Mouse (Mus musculus) cerebellum, postnatal 25 days (tissue): Measurements from ENCODE around the gene Thbd.

Experiments
- DNase-seq, 2 experiments: peaks; one replicate each; pipeline ENCODE4 v3.0.0; 2021; ENCODE audit warnings: mixed read lengths in 2 of 2

Thbd gene

DNA sequence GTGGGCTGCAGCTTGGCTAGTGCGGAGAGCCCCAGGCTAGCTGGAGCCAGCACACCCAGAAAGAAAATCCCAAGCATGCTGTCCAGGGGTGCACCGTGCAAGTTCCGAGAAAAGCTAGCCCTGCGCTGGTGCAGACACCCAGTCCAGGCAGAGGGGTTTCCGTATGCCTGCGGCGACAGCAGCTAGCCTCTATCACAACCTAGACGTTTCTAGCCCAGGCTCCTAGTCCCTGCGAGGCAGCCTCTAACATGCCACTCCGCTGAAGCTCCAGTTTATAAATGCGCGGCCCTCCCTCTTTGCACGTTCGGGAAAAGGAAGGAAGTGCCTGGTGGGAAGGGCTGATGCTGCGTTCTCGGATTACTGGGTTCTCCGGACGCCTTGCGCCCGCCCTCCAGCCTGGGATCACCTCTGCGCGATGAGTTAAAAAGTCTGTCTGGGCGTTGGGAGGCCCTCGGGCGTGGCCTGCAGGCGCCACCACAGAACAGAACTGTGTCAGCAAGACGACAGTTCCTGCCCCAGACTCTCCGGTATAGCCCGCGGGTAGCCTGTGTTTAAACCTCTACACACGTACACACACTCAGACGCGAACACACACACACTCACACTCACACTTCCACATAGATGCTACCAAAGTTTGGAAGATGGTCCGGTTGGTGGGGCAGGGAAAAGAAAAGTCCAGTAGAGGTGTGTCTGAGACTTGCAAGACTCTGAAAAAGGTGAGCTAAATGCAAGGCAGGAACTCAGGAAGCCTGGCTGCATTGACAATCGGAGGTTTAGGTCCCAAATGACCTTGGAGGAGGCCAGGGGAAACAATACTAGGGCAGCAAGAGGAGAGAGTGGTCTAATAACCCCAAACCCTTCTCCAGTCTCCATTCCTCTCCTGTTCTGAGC lies at the start of gene Thbd:
Gene Thbd (minus strand): TSS at position 319 of the 891 bp plus-strand sequence.
- DNase-seq: peak in 1 of 2 experiments; percentile 9

DNA sequence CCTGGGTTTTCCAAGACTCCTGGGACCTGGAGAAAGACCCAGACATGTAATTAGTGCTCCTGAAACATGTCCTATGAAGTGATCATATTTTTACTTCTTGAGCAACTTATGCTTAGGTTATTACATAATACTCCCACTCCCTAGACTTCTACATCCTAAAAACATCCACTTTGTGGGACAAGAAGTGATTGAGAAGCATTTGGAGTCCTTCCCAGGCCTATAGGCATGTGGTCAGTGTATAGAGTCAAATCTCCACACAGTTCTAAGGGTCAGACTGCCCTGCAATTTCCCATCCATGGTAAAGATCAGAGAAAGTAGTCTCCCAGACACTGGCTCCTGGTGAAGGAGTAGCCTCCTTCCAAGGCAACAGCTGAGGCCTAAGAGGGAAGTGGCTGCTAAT lies 47.4 kb upstream of the Thbd start:
- DNase-seq: no peak

DNA sequence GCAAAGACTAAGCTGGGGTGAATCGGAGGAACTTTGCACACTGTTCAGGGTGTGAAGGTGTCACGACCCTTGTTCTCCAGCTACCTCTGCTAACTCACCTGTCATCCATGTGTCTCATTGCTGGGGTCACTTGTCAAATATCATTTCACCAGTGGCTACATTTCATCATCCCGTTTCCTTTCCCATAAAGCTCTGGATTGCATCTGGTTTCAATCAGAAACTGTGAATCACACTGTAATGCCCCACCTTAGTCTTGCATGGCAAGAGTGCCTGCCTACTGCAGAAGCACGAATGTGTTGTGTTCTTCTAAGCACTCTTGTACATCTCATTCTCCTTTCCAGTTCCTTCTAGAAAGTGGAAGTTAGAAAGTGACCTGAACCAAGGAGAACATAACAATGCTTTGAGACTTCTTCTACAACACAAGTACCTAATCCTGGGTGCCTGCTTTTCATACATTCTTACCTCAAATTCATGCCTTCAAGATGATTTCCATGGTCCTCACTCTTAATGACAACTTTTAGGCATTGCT lies 46.1 kb upstream of the Thbd start:
- DNase-seq: no peak

DNA sequence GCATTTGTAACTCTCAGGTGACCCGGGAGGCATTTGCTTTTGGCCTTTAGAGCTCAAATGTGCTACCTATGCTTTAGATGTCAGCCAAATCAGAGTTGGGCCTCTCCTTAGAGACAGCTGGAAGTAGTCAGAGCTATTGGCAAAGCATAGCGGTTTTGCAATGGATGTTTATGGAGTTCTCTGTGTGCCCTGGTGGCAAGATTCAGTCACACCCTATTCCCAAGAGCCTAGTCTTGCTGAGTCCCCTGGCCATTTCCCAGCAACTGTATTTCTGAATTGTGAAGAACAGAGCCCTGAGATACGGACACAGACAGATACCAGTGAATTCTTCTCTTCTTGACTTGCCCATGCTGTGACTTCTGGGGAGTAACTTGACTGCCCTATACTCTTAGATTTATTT lies 45.1 kb upstream of the Thbd start:
- no peak for DNase-seq

DNA sequence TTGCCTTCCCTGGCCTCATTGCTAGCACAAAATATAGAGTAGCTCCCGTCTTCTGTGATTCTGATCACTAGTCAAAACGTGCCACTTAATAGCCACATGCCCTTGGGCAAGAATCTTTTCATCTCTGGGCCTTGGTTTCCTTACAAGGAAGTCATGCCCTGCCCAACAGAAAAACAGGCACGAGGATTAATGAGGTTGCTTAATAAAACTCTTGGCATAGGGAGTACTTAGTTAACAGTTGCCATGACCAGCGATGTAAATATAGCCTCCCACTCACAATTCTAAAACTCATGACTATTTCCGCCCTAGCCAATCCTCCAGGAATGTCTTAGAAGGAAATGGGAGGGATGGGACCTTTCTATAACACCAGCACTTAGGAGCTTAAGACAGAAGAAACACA lies 43.5 kb upstream of the Thbd start:
- DNase-seq: no peak

DNA sequence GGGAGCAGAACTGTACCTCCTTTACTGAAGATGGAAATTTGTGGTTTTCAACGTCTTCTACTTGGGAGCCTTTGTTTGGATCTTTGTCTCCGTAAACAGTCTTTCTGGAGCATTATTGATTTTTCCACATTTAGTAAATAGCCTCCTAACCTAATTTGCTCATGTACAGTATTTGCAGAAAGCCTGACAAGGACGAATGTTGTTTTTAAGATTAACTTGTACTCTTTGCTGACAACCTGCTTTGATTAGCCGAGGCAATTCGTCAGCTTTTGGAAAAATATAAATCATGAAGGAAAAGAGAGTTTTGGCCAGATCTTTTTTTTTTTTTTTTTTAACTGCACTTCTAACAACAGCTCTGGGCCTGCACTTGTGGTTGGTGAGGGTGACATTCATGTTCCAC lies 42.6 kb upstream of the Thbd start:
- DNase-seq: no peak

DNA sequence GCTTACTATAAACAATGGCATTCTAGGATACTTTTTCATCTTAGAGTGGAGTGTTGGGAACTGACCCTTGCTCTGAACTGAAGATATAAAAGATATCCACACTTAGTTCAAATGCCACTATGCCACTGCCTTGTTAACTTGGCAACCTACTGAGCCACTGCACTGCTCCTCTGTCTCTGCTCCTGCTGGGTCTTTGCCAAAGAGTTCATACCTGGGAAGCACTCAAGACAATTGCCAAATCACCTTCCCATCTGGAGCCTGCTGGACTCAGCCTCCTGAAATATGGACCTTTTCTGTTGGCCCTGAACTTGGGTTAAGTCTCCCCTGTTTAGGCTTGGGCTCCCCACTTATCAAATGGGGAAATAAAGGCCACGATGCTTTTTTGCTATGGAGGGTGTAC lies 41.7 kb upstream of the Thbd start:
- no peak for DNase-seq

DNA sequence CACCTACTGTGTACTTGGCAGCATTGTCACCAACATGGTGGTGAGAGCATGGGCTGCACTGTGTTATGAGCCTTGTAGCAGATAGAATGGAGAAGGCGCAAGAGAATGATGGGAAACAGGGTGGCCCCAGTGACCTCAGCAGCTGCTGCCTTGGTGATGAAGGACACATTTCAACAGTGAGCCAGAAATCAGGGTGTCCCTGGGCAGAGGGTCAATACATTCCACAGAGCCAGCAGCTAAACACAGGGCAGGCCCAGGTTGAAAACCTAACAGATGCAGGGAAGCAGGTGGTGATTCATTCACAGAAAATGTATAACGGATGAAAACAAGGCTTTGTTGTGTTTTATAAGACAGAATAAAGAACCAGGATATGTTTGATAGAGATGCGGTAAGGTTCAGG lies 38.5 kb upstream of the Thbd start:
- DNase-seq: no peak

DNA sequence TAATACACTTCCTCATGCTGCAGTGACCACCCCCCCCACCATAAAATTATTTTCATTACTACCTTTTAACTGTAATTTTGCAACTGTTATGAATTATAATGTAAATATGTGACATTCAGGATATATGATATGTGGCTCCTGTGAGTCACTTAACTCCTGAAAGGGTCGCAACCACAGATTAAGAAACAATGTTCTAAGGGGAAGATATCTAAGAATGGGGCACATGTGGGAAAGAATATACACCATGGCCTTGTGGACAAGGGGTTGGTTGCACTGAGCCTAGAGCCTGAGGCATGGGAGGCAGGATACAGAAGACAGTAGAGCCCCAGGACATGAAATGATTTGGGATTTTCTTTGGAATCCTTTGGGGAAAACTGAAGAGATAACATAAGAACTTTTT lies 37.6 kb upstream of the Thbd start:
- no peak for DNase-seq

DNA sequence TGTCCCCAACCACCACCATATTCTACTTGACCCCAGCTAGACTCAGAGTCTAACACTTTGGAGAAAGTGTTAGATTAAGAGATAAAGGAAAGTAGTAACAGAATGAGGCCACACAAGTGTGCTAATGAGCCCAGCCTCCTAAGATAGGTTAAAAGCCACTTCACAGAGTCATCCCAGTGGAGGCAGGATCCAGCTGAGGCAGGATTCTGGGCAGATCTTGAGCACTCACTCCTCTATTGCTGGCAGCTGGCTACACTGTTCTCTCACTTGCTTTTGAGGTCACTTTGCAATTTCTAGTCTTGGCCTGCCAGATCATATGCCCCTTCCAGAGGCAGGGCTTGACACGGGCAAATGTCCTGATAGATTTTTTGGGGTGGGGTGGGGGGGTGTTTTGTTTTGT lies 36.5 kb upstream of the Thbd start:
- DNase-seq: no peak

DNA sequence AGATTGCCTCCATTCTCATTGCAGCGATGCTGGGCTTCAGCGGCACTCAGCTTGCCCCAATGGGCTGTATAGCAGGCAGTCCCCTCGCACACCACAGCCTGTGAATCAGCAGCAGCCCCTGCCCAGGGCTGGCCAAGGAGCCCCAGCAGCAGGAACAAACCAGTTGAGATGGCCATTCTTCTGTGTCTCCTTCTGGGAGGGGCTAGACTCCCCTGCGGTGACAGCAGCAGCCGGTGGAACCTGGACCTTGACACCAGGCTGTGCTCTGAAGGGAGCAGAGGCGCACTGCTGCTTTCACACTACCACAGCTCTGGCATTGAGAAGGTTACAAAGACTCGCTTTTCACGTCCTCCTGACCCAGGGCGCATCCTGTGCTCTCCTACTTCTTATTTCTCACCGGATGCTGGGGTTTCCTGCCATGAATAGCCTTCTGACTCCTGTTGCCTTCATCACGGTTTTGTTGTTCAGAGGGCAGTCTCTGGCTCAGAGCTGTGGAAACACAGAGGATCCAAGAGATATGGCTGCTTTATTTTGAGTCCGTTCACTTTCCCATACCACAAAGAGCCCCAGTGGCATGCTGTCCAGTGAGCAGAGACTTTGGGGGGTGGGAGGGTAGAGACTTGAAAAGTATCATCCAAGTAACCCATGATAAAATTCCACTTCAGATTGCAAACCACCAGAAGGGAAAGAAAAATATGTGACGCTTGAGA lies 35.4 kb upstream of the Thbd start, which contains the start of gene Cd93:
Gene Cd93 (minus strand): TSS at position 315 of the 710 bp plus-strand sequence.
- DNase-seq: no peak

DNA sequence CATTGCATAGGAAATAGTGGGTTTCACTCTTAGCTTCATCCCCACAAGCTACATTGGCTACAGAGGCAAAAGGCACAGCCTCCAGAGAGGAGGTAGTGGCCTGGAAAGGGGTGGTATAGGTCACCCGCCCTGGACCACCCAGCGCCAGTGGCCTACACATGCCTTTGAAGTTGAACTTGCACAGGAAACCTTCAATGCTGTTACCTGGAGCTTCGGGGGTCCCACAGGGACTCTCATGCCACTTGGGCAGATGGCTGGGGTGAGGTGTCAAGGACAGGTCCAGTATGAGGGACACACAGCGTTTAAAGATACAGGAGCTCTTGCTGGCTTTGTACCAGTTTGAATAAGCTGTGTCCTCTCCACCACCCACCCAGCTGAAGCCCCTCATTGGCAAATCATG lies 34.7 kb upstream of the Thbd start:
- DNase-seq: no peak

DNA sequence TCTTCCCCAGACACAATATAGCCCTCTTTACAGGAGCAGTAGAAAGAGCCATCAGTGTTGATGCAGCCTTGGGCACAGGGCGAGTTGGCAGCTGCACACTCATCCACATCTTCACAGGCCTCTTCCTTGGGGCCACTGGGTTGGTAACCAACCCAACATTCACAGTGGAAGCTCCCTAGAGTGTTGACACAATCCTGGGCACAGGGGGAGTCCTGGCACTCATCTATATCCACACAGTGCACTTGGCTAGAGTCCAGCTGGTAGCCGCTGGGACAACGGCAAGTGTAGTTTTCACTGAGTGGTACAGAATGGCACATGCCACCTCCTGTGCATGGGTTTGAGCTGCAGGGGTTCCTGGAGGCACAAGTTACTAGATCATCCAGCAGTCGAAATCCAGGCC lies 34.2 kb upstream of the Thbd start:
- peak; percentile 3 to 13 for DNase-seq

DNA sequence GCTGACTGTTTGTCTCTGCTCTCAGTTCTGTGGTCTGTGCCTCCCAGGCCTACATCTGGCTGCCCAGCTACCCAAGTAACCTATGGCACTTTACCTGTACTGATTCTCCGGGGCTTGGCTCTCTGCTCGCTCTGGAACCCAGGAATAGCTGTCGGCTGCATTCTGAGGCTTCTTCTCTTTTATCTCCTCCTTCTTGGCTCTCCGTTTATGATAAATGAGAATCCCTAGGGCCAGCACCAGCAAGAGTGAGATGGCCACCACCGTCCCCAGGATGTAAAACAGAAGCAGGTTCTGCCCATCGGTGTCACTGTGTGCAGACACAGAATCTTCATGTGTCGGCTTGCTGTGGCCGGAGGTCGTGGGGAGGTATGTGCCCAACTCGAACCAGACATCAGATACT lies 33.4 kb upstream of the Thbd start:
- DNase-seq: no peak

DNA sequence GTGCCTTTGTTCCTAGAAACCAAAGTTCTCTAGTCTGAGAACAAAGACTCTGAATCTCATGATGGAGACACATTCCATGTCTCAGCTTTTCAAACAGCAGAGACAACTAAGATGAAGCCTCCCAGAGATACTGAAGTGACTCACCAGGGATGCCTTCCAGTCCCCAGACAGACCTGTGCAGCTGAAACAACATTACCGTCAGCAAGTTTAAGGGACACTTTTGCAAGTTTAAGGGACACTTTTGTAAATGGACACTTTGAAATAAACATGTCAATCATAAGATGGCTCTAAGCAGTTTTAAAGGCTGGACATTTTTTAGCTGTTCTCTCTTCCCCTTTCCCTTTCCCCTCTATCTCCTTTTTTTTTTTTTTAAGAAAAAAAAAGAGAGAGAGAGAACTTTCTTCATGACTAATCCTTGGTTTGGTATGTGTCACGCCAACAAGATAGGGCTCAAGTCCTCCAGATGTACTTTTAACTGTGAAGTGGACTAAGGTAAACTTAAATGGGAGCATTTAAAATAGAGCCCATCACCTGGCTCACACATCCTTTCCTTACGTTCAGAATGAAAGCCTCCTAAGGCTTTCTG lies 31.8 kb upstream of the Thbd start:
- DNase-seq: no peak

DNA sequence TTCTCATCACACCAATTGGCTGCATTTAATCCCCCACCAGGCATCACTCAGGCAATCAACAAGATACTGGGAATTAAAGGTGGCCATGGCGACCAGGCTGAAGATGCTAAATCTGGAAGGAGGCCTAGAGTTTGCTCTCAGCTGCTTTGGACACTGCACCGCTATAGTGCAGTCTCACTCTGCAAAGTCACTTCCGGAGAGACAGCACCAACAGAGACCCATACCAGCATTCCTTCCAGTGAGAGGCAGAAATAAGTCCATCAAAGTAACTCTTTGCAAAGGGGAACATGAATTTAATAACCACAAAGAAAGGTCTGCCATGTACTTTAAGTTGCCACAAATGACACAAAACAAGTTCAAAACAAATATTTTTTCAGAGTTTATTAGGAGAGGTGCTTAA lies 28.3 kb upstream of the Thbd start:
- no peak for DNase-seq

DNA sequence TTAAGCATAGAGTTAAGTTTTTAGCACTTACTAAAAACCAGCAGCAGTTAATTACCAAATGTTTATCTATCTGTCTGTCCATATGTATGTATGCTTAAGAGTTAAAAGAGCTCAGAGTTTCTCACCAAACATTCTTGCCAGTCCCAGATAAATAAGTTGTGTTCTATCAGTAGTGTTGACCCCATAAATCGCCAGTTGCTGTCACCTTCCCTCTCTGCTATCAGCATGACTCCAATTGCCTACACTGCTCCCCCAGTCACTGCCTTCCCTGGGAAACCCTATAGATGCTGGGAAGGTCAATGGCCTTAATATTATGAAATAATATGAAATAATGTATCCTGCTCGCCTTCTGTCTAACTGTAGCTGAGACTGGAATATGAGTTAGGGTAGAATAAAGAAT lies 24.4 kb upstream of the Thbd start:
- DNase-seq: no peak

DNA sequence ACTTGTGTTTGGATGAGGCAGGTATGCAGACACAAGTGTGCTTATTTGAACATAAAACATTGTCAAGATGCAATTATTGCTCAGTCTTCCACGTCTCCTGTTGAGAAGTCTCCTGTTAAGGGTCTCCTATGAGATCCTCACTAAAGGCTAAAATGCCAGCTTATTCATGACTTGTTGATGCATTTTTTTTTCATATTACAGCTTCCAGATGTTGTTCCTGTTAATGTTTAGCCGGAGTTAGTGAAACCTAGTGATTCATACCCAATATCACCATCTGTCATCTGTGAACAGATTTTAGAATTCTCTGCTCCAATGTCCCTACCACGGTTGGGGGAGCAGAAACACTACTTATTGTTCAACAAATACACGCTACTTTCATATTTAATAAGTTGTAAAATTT lies 23.0 kb upstream of the Thbd start:
- no peak for DNase-seq

DNA sequence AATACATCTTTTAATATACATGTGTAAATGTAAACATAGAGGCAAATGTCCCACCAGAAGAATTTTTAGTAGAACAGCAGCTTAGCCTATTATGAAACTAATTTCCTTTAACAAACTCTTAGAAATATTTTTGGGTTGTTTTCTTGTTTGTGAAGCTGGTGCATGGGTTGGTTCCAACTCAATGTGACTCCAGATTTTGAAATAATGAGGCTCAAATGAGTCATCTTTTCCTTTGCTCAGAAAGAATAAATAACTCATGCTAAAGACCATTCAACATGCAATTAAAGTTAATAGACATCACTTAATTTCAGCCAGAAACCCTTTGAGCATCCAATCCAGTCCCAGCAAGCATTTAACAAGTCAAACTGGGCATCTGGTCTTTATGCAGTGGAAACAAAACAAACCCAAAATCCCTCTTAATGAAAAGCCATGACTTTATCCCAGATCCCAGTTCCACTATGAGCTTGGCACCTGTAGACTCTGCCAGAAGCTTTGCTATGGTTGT lies 21.1 kb upstream of the Thbd start:
- no peak for DNase-seq

DNA sequence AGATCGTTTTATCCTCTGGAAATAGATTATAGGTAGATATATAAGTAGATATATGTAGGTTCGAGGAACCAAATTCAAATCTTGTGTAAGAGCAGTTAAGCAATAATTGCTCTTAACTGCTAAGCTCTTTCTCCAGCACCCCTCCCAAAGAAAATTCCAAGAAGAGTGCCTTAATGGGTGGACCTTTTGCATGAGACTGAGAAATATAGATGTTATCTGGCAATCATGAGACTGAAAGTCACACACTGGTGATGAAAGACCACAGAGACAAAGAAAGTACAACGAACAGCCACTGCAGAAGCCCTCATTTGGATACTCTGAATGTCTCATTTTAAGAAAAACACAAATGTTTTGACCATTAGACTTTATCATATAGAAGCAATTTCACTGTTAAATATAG lies 20.5 kb upstream of the Thbd start:
- DNase-seq: no peak

DNA sequence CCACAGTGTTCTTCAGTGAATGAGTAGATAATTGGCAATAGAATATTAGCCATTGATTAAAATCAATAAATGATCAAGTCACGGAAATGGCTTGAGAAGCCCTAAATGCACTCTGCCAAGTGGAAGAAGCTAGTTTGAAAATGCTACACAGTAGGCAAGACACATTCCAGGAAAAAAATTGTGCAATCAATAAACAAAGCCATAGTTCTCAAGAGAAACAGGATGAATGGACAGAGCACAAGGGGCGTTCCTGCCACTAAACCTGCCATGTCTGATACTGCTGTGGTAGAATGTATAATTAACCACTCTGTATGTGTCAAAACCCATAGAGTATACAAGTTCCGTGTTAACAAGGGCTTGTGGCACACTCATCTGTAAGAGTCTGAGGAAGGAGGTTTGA lies 19.6 kb upstream of the Thbd start:
- DNase-seq: no peak

DNA sequence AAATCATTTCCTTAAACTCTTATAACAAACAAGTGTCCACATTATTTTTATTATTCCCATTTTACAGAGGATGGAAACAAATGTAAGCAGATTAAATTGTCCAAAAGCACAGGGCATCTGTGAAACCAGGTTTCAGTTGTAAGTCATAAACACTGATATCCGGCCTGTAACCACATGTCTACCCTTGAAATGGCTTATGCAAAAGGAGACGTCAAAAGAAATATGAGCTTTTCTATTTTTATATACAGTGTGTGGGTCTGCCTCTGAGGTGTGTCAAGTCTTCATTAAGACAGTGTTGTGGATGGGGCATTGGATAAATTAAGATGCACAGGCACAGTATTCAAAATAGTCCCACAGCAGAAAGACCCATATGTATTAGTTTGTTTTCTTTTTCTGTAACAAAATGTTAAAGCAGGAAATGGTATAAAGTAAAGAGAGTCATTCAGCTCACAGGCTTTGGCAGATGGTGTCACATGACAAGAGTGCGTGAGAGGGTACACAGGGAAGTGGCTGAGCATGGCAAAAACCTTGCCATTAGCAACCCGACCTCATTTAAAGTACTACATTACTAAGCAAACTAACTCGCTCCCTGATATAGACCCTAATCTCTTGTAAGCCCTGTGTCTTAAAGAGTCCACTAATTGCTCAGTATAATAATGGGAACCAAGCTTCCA lies 17.9 kb upstream of the Thbd start:
- no peak for DNase-seq

DNA sequence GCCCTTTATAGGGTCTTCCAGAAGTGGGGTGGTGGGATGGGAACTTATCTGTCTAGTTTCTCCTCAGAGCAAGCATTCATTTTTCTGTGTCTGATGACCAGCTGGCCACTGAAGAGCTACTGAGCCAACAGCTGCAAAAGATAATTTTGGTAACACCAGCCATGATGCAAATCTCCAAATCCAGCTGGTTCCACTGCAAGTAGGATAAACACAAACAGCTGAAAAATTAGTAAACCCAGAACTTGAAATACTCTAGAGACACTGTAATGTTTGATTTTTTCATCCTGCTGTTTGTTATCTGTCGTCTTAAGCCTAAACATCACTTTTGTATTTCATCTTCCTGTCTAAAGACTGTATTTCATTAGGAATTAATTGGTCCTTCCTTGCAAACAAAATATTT lies 13.7 kb upstream of the Thbd start:
- DNase-seq: no peak
